Mouse (Mus musculus) right cerebral cortex, postnatal 4 days (tissue): ENCODE results near the gene Pin1.
A peak's percentile ranks its signal among the peaks of the same experiment; 100 is the strongest.
"Not testable (repeated sequence)": the region's sequence is repeated elsewhere in the genome, so short reads cannot be mapped to it uniquely, and the experiment has no call there.

Experiments used
- DNase-seq: peaks from one replicate; pipeline ENCODE4 v3.0.0-alpha.2; 2022

Pin1 gene

DNA sequence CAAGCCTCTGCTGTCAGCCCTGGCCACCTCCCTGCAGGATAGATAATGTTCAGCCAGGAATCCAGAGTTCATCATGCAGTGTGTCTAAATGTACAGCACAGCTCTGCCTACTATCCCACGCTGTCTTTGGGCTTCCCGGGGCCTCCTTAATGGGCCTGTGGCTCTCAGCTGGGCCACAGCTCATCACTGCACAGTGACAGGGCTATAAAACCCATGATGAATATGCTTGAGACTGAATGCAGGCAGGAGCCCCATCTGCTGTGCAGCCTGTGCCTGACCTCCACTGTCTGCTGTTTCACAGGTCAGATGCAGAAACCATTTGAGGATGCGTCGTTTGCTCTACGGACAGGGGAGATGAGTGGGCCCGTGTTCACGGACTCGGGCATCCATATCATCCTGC, 11.0 kb downstream of the Pin1 start:
- no peak for DNase-seq

DNA sequence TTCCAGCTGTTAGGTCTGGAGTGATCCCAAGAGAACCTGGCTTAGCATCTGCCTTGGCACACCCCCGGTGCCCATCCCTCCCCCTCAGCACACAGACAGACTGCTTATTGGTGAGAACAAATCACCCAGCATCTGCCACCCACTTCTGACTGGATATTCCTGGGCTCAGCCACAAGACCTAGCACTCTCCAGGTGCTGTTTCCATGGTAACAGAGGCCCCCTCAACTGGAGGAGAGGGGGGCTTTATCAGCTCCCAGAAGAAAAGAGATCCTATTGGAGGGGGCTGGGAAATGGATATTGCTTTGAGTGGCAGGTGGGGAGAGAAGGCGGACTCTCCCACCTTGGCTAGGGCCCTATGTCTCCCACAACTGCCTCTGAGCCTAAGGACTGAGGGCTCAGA, 12.1 kb downstream of the Pin1 start:
- DNase-seq = no peak

DNA sequence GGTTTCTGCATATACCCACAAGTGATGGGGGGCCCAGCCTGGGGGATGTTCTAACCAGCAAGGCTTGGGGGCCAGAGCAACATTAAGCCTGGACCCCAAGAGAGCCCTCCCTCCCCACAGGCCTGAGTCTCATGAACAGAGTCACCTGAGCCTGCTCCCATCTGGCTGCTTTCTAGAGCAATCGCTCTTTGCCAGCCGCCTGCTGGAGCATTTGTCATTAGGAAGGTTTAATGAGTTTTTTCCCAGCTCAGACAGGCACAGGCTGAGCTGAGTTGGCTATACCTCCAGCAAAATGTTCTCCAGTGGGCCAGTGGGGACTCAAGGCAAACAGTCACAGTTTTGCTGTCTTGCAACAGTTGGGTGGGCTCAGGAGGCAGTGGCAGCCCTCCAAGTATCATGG, 12.5 kb downstream of the Pin1 start:
- no peak for DNase-seq

DNA sequence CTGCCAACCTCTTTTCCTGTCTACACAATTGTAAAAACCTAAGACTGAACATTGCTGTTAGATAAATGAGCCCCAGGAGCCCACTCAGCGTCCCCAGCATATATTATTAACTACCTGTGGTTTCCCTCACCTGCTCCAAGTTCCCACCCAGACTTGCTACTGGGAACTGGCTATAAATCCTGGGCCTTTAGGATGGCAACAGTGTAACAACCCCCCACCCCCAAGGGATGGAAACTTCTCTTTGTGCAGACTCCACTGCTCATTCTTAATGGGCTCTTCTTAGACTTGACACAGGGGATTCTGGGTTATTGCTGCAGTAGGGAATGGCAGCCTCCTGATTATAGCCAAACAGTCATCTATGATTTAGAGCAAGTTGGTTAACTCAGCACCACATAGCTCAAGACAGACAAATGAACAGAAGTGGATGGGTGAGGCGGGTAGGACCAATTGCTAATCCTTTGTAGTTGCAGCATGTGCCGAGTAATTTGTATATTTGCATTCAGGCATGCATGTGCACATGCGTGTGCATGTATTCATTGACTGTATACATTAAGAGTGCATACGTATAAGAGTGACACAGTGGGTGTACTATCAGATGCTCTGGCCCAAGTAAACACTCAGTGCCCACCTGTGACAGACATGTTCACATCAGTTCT, 13.2 kb downstream of the Pin1 start:
- DNase-seq = no peak

DNA sequence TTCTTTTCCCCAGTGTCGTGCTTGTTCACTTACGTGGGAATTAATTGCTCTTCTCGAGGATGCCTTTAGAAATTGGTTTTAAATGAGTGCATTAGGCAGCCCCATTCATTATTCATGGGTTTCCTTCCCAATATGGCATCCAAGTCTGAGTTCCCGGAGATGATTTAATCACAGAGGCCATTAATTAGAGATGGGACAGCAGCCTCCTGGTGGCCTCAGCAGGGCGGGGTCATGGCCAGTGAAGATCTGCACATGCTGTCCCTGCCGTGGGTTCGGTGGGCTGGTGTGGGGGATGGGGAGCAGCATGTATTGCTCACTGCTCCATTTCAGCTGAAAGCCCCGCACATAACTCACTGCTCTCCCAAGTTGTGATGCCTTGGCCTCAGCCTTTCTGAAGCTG, 14.0 kb downstream of the Pin1 start:
- no peak for DNase-seq

DNA sequence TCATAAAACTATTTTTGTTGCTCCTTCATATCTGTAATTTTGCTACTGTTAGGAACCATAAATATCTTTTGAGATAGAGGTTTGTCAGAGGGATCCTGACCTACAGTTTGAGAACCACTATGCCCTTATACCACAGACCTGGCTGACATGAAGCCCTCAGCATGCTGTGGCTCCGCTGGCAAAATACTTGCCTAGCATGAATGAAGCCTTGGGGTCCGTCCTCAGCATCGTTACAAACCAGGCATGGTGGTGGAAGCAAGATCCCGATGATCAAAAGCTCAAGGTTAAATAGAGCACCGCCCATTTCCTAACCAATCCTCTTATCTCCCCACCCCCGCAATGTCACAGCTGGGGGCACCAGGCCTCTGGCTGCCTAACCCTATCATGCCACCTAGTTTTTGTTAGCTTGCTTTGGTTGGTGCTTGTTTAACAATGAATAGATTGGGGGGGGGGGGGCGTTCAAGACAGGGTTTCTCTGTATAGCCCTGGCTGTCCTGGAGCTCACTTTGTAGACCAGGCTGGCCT, 14.7 kb downstream of the Pin1 start:
- no peak for DNase-seq

DNA sequence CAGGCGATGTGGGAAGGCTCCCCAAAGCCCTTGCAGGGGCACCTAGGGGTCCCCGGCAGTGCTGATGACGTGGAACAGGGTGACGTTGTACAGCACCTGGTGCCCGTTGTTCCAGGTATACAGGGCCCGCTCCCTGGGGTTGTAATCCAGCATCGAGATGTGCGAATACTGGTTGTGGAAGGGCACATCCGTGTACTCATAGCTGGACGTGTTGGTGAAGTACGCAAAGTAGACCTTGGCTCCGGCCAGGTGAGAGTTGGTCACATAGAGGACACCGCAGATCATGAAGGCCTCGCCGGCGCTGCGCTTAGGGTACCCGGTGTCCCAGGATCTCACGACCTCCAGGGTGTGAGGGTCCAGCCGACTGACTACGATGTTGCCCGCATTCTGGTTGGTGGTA, 16.2 kb downstream of the Pin1 start:
- DNase-seq = no peak

DNA sequence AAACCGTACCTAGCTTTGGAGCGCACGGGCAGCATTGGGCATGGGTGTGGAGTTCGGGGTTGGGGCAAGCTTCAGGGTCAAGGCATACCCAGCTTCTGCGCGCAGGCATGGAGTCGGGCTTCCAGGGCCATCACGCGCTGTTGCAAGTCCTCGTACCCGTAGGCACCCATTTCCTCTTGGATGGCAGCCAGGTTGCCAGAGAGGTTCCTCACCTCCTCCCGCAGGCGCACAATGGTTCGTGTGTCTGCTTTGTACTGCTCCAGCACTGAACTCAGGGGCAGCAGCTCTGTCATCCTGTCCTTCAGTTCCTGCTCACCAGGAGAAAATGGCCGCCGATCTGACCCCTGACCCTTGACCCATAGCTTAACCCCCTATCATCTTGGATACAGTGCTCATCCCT, 20.2 kb downstream of the Pin1 start:
- no peak for DNase-seq

DNA sequence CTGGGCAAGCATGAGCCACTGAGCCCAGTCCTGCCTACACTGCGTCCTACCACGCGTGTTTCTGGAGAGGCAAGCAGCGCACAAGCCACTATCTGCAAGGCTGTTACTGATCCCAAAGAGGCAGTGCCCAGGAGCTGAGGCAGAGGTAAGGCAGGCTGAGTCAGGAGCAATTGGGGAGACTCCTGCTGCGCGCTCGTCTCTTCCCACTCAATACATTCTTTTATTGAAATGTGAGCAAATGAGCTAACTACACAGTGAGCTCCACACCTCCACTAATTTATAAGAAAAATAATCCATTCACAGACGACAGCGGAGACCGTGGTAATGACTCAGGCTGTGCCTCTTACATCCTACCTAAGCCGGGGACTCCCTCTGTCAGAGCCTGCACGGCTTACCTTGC, 26.0 kb downstream of the Pin1 start:
- no peak for DNase-seq

DNA sequence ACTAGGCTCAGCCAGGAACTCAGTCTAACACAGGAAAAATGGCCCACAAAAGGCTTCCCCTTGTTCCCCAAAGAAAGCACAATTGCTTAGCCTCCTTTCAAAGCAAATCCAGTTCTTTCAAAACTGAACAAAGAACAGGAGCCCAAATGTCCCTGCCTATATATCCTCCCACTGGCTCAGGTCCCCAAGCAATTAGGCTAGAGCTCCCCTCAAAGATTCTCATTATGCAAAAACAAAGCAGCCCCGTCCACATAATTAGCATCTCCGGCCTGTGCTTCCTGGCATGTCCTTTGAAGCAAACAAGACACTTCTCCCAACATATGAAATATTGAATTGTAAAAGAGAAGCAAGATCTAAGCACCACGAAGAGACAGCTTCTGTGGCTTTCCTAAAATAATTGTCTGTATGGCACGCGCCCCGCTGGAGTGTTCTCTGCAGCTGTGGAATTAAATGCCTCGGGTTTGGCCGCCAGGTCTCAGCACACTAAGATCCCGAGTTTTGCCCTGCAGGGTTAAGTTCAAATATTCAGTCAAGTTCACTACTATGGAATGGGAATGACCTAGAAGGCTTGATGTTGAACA, 28.6 kb downstream of the Pin1 start:
- no peak for DNase-seq

DNA sequence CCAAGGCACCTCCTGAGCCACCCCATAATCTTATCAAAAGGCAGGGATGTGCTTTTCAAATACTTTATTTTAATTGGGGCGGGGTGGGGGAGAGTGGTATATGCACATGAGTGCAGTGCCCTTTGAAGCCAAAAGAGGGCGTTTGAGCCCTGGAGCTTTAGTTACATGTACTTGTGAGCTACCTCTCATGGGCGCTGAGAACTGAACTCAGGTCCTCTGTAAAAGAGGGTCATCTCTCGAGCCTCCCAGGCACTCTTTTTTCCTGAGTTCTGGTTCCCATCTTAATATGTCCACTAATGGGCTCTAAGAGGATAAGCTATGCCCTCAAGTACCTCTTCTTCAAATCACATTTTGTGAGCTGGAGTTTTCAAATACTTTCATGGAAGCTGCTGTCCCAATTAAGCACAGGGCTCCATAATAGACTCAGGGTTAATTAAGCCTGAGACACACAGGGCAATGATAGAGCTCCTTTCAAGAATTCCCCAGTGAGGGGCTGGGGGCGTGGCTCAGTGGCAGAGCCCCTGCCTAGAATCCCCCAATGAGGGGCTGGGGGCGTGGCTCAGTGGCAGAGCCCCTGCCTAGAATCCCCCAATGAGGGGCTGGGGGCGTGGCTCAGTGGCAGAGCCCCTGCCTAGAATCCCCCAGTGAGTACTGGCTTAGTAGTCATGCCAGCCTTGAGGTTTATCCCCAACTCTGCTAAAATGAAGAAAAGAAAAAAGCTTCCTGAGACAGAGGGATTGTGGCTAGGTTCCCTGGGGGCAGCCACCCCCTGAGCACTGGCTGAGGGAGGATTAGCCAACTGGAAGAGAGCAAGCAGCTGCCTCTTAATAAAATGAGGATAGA, 29.9 kb downstream of the Pin1 start:
- DNase-seq = no peak

DNA sequence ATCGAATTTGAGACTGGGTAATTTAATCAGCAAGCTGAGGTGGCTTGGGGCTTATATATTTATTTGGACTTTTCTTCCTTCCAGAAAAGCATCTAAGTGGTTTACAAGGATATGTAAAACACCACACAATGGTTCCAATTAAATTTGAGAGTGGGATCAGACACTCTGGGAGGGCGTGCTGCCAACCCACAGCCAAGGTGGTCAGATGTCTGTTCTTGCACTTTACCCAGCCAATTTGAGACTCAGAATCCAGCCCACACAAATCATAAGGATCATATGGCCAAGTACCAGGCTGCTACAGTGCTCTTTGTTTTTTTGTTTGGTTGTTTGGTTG, 30.5 kb downstream of the Pin1 start:
- no peak for DNase-seq

DNA sequence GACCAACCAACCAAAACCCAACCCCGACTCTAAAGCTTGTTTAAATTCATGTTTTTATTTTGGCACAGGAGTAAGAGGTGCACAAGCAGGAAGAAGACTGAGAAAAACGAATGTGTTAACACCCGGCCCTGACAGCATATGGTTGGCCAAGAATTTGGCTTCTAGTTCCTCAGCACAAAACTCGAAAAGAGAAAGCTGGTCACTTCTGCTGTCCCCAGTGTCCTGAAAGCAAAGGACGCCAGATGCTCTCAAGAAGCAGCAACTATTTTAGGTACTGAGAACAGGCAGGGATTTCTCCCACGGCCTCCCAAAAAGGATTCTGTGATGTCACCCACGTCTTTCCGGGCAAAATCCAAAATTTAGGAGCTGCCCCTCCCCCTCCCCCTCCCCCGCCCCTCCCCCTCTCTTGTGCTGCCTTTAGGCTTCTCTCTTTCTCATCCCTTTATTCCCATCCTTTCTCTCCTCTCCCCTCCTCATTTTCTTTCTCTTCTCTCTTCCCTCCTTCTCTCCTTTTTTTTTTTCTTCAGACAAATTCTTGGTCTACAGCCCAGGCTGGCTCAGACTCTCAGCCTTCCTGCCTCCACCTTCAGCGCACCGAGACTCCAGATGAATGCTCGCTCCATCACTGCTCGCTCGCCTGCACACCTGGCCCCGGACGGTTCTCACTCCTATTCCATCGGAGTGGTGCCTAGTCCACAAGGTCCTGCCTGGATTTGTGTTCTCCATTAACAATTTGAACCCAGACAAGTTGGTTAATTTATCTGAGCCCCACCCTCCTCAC, 33.4 kb downstream of the Pin1 start:
- DNase-seq = no peak

DNA sequence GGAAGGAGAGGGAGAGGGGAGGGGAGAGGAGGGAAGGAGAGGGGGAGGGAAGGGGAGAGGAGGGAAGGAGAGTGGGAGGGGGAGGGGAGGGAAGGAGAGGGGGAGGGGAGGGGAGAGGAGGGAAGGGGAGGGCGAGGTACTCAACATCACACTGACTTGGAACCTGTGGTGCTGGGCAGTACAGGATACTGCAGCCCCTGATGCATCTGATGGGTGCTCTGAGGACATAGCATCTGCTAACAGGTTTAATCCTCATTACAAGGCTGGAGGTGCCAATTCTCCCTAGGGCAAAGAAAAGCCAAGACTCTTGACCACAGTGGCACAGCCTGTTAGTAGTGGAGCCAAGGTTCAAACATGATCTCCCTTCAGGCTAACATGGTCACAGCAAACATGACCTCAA, 37.5 kb downstream of the Pin1 start:
- no peak for DNase-seq

DNA sequence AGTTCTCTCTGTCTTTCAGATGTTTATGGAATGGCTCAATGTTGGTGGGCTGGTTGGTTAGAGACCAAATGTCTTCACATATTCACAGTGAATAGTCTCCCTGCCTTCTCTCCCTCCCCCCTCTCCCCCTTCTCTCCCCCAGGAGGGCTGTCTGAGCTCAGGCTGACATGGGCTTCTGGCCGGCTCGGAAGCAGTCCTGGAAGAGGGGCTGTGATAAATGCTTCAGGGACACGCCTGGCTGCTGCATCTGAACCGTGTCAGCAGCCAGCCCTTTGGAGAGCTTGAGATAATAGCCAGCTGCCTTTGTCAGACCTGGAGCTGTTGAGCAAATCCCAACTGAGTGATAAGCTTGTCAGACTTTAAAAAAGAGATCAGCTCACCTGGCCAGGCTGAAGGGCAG, 38.0 kb downstream of the Pin1 start:
- no peak for DNase-seq

DNA sequence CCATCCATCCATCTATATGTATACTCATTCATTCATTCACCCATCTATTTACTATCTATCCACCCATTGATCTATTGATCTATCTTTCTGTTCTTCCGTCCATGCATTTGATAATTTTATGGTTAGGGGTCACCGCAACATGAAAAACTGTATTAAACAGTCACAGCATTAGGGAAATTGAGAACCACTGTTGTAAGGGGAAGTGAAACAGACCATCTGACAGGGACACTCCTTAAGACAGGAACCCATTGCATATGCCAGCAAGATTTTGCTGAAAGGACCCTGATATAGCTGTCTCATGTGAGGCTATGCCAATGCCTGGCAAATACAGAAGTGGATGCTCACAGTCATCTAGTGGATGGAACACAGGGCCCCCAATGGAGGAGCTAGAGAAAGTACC, 38.6 kb downstream of the Pin1 start:
- not testable (repeated sequence) for DNase-seq

DNA sequence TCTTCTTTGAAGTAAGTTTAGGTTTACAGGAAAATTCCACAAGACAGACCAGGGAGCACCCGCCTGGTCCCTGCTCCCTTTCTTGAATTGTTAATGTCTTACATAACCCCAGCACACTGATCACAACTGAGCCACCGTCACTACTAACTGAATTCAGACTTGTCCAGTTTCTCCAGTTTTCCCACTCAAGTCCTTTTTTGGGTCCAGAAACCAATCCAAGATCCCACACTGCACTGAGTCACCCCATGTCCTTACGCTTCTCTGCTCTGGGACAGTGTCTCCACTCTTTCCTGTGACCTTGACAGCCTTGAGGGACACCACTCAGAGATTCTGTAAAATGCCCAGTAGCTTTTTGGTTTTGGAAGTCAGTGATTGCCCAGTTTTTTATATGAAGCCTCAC, 41.0 kb downstream of the Pin1 start:
- no peak for DNase-seq

DNA sequence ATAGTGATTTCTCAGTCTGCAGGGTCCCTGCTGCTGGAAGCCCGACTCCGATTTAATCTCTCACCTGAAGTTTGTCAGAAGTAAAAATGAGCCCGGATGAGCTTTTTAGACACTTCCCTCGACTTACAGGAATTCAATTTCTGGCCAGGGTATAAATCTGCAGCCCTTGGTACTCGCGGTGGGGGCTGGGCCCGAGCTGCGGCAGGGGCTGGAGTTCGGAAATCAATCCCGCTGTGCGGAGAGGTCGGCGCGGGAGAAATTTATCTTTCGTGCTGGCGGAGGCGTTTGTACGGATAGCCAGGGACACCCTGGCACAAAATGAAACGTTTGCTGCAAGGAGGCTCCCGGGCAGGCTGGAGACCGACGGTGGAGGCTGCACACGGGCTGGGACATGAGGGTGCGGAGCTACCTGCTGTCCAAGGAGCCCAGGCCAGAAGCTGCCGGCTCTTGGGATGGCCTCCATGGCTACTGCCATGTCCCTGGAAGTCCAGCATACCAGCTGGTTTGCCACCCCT, 42.9 kb downstream of the Pin1 start:
- DNase-seq = no peak

DNA sequence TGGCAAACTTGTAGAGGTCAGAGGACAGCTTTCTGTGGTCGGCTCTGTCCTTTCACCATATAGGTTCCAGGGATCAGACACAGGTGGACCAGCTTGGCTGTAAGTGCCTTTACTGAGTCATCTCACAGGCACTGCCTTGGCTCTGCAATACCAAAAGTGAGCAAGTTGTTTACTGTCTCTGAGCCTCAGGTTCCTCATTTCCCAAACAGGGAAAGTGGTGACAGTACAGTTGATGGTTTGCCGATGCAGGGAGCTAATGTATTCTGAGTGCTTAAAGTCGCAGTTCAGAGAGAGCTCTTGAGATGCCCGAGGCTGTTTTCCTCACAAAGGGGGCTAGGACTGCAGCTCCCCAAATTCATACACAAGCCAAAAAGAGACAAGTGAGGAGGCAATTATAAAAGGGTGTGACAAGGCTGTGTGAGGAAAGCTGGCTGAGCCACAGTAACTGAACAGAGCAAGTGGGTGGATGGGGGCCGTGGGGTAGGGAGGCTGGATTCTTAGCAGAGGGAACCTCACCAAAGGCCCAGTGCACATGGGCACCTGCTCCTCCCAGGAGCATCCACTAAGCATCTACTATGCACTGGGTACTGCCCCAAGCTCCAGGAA, 44.3 kb downstream of the Pin1 start:
- no peak for DNase-seq

DNA sequence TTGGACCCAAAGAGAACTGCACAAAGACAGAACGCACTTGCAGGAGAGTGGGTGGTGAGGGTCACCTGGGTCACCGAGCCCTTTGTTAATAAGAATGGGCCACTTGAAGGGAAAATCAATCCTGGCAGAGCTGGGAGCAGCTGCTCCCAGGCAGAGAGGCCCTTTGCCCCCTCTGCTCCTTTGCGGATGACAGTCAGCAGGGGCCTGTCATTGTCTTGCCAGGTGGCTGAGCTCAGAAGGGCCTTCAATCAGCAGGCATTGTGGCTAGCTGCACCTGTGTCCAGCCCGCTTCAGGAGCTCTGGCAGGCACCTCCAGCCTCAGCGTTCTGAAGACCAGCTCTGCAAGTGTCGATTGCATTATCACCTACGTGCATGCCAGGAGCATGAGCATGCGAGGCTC, 45.6 kb downstream of the Pin1 start:
- DNase-seq = no peak

DNA sequence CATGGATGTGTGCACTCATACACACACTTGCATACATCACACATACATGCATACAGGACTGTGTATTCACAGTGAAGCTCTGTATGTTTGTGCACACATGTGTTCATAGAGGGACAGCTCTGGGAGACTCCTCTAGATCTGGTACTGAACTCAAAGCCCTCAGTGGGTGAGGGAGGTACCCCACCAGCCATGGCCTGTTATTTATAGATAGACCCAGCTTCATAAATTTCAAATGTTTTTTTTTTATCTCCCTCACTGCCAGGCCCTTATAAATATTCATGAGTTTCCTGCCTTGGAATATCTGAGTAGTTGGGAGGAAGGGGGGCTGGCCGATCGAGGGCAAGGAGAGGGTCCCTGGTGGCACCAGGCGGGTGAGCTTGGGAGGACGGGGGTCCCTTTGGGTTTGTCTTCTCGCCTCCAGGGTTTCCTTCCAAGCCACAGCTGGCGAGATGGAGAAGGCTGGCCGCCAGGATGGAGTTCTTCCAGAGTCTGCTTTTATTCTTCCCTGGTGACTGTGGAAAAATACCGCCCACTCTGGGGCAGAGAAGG, 52.0 kb downstream of the Pin1 start:
- DNase-seq = peak; percentile 40

DNA sequence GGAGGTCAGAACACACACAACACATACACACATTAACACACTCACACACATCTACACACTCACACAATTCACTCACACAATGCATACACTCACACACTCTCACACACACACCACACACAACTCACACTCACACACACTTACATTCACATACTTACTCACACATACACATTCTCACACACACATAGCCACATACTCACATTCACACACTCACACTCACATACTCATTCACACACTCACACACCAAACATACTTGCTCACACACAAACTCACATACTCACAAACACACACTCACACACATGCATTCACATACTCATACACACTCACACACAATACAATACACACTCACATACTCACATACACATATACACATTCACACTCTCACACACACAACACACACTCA, 53.5 kb downstream of the Pin1 start:
- DNase-seq = no peak

DNA sequence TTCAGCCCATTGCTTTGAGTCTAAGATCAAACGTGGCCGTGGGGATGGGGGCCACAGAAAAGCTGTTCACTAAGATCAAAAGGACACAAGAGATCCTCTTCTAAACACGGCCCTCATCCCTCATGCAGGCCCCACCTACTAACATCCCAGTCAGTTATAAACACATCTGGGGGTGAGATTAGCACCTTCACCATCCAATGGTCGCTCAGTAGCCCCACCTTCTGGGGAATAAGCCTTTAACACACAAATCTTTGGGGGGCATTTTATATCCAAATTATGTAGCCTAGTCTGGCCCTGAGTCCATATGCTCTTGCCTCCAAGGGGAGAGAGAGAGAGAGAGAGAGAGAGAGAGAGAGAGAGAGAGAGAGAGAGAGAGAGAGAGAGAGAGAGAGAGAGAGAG, 54.1 kb downstream of the Pin1 start:
- no peak for DNase-seq
